Mouse (Mus musculus) MEL (cell line): Measurements from ENCODE around the gene Zfp804a. TPM values are rescaled to one million over a fixed set of nuclear protein-coding genes. Genes with fewer than 3 reads are reported as not detected.

ENCODE experiments used
- DNase-seq: peaks from one replicate; pipeline ENCODE4 v3.0.0; 2011; ENCODE audit warnings: low read depth, low spot score
- H3K27ac ChIP-seq: 2 replicates; pipeline ENCODE4 v1.5.1; 2012; ENCODE audit warnings: low read depth, mild to moderate bottlenecking, control low read depth, low read length, moderate library complexity; ENCODE audit not compliant: control insufficient read depth
- H3K27me3 ChIP-seq, 2 experiments: fragments of 150-350 bp in 1 of 2; sonication (generic) in 1 of 2; 2 replicates each; pipeline ENCODE4 v1.6.1; 2012; ENCODE audit warnings: low read length in 2 of 2, mild to moderate bottlenecking in 2 of 2, improper control_type of control experiment in 1 of 2, moderate library complexity in 1 of 2; ENCODE audit not compliant: insufficient read depth in 2 of 2, control insufficient read depth in 1 of 2
- H3K36me3 ChIP-seq, 2 experiments: 2 replicates each; pipeline ENCODE4 v1.6.1; 2012 to 2014; ENCODE audit warnings: low read length in 2 of 2, improper control_type of control experiment in 1 of 2, inconsistent platforms in 1 of 2, mild to moderate bottlenecking in 1 of 2; ENCODE audit not compliant: insufficient read depth in 2 of 2, control insufficient read depth in 1 of 2
- H3K4me1 ChIP-seq, 2 experiments: fragments of 150-350 bp in 1 of 2; sonication (generic) in 1 of 2; 2 replicates each; pipeline ENCODE4 v1.6.1; 2012; ENCODE audit warnings: low read length in 2 of 2, improper control_type of control experiment in 1 of 2, mild to moderate bottlenecking in 1 of 2; ENCODE audit not compliant: insufficient read depth in 2 of 2, control insufficient read depth in 1 of 2
- H3K4me3 ChIP-seq, 2 experiments: fragments of 150-350 bp in 1 of 2; sonication (generic) in 1 of 2; 2 replicates each; pipeline ENCODE4 v1.5.1; 2012; ENCODE audit warnings: low read depth in 2 of 2, low read length in 2 of 2, mild to moderate bottlenecking in 2 of 2, moderate library complexity in 2 of 2, control low read depth in 1 of 2, improper control_type of control experiment in 1 of 2; ENCODE audit not compliant: control insufficient read depth in 1 of 2, insufficient read depth in 1 of 2
- H3K79me2 ChIP-seq: 2 replicates; pipeline ENCODE4 v1.6.1; 2012; ENCODE audit warnings: mild to moderate bottlenecking, low read length, moderate library complexity; ENCODE audit not compliant: control insufficient read depth, poor library complexity, insufficient read depth
- H3K9ac ChIP-seq: 2 replicates; pipeline ENCODE4 v1.6.1; 2012; ENCODE audit warnings: low read depth, mild to moderate bottlenecking, control low read depth, low read length, moderate library complexity; ENCODE audit not compliant: control insufficient read depth, poor library complexity, severe bottlenecking
- H3K9me3 ChIP-seq: fragments of 150-350 bp; sonication (generic); replicated peaks from 2 replicates; pipeline ENCODE4 v1.6.1; 2012; ENCODE audit warnings: mild to moderate bottlenecking, low read length, improper control_type of control experiment, moderate library complexity; ENCODE audit not compliant: insufficient read depth
- E2F4 ChIP-seq: IDR thresholded peaks from 2 replicates; pipeline ENCODE4 v1.6.1; 2011; ENCODE audit warnings: low read depth, low read length, improper control_type of control experiment, borderline replicate concordance
- GATA1 ChIP-seq: IDR thresholded peaks from 2 replicates; pipeline ENCODE4 v1.6.1; 2011; ENCODE audit warnings: low read depth, low read length, improper control_type of control experiment
- JUND ChIP-seq: IDR thresholded peaks from 2 replicates; pipeline ENCODE4 v1.6.1; 2011; ENCODE audit warnings: low read depth, mild to moderate bottlenecking, improper control_type of control experiment, low read length
- KAT2A ChIP-seq: conservative IDR thresholded peaks from 2 replicates; pipeline ENCODE4 v1.6.1; 2012; ENCODE audit warnings: low read depth, low read length, improper control_type of control experiment, inconsistent platforms
- MAX ChIP-seq: IDR thresholded peaks from 2 replicates; pipeline ENCODE4 v1.6.1; 2011; ENCODE audit warnings: low read length, improper control_type of control experiment
- MAZ ChIP-seq: IDR thresholded peaks from 2 replicates; pipeline ENCODE4 v1.6.1; 2012; ENCODE audit warnings: low read depth, mild to moderate bottlenecking, inconsistent platforms, low read length, improper control_type of control experiment
- MXI1 ChIP-seq: IDR thresholded peaks from 2 replicates; pipeline ENCODE4 v1.6.1; 2011; ENCODE audit warnings: mild to moderate bottlenecking, low read depth, low read length, improper control_type of control experiment
- MYB ChIP-seq: IDR thresholded peaks from 2 replicates; pipeline ENCODE4 v1.6.1; 2011; ENCODE audit warnings: mild to moderate bottlenecking, low read depth, low read length, improper control_type of control experiment
- NELFE ChIP-seq: IDR thresholded peaks from 2 replicates; pipeline ENCODE4 v1.6.1; 2011; ENCODE audit warnings: low read depth, low read length, improper control_type of control experiment
- POLR2AphosphoS2 ChIP-seq: IDR thresholded peaks from 2 replicates; pipeline ENCODE4 v1.6.1; 2011; ENCODE audit warnings: low read length, improper control_type of control experiment
- SIN3A ChIP-seq: IDR thresholded peaks from 2 replicates; pipeline ENCODE4 v1.6.1; 2012; ENCODE audit warnings: low read length, improper control_type of control experiment, inconsistent platforms
- TAL1 ChIP-seq: IDR thresholded peaks from 2 replicates; pipeline ENCODE4 v1.6.1; 2012; ENCODE audit warnings: mild to moderate bottlenecking, inconsistent platforms, low read length, moderate library complexity, mixed read lengths
- TBP ChIP-seq: IDR thresholded peaks from 2 replicates; pipeline ENCODE4 v1.8.0; 2011; ENCODE audit warnings: low read depth, low read length, improper control_type of control experiment
- UBTF ChIP-seq: IDR thresholded peaks from 2 replicates; pipeline ENCODE4 v1.6.1; 2012; ENCODE audit warnings: low read depth, mild to moderate bottlenecking, inconsistent platforms, low read length, improper control_type of control experiment, moderate library complexity, borderline replicate concordance; ENCODE audit not compliant: insufficient read depth
- USF1 ChIP-seq: IDR thresholded peaks from 2 replicates; pipeline ENCODE4 v1.6.1; 2014; ENCODE audit warnings: low read depth, mild to moderate bottlenecking, inconsistent platforms, low read length, improper control_type of control experiment, moderate library complexity
- ZC3H11A ChIP-seq: IDR thresholded peaks from 2 replicates; pipeline ENCODE4 v1.6.1; 2012; ENCODE audit warnings: low read depth, mild to moderate bottlenecking, inconsistent platforms, low read length, improper control_type of control experiment
- ZKSCAN1 ChIP-seq: IDR thresholded peaks from 2 replicates; pipeline ENCODE4 v1.6.1; 2012; ENCODE audit warnings: low read depth, mild to moderate bottlenecking, inconsistent platforms, low read length, improper control_type of control experiment, moderate library complexity
- ZMIZ1 ChIP-seq: IDR thresholded peaks from 2 replicates; pipeline ENCODE4 v1.6.1; 2012; ENCODE audit warnings: low read depth, mild to moderate bottlenecking, inconsistent platforms, low read length, improper control_type of control experiment, moderate library complexity
- ZNF384 ChIP-seq: IDR thresholded peaks from 2 replicates; pipeline ENCODE4 v1.6.1; 2012; ENCODE audit warnings: low read depth, mild to moderate bottlenecking, inconsistent platforms, low read length, improper control_type of control experiment
- polyA plus RNA-seq, 2 experiments: library from polyadenylated mRNA; stranded (reverse) in 1 of 2; unstranded in 1 of 2; fragments of >175 nt in 1 of 2; fragments of >200 nt in 1 of 2; gene quantifications; 2 replicates each; pipeline versions ENCODE4 v1.2.1 to v1.2.4; 2012; ENCODE audit warnings: low replicate concordance in 2 of 2, low read depth in 1 of 2; ENCODE audit not compliant: insufficient read length in 2 of 2, insufficient read depth in 1 of 2, missing spikeins in 1 of 2
- total RNA-seq: library from RNA; depleted of rRNA; stranded (reverse); fragments of 300-350 nt; gene quantifications from 2 replicates; pipeline ENCODE4 v1.2.3, GENCODE M21; 2012

The Zfp804a gene
- total and polyA plus RNA-seq, 3 experiments = not detected

DNA sequence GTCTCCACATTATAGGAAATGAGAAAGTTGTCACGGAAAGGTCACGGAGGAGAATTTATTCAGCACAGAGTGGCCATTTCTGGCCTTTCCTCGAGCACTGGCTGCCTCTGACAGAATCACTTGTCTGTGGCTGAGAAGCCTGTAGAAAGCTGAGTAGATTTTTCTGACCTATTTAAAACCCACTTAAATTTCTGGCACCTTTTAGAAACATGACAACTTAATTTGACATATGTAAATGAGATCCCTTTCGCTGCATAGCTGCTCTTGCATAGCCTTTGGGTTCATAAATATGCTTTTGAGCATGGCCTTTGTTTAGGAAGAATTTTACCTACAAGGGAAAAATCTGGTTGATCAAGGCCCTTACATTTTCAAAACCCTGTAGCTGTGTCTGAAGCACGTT is 147.6 kb downstream of the Zfp804a start:
- no peaks in the 10 kb centered on the region for H3K27me3 ChIP-seq
- TF ChIP-seq NELFE (no peak), KAT2A (no peak)
- H3K9me3 ChIP-seq = no peaks in the 10 kb centered on the region
- H3K36me3 ChIP-seq = no peaks in the 10 kb centered on the region
- H3K4me3 ChIP-seq = no peak overlapping the region
- H3K9ac ChIP-seq = no peak overlapping the region
- no peak for DNase-seq
- H3K27ac ChIP-seq = no peak overlapping the region
- H3K4me1 ChIP-seq = no peaks in the 10 kb centered on the region
- H3K79me2 ChIP-seq = no peaks in the 10 kb centered on the region

DNA sequence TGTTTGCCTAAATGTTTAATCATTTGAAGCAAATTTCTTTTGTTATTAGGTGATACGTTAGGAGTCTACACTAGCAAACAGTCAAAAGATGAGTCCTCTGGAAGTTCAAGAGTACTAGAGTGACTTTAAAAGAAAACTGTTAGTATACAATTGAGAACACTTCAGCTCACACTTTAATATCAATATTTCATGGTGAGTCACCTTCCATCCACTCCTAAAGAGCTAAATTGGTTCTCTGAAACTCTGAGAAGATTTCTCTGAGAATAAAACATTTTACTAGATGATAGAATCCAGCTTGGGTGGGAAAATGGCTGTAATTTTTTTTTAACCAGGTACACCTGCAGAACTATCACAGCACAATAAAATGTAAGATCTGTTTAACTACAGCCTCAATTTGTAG is 157.6 kb downstream of the Zfp804a start:
- no peaks in the 10 kb centered on the region for H3K79me2 ChIP-seq
- DNase-seq = no peak
- no peak overlapping the region for H3K9ac ChIP-seq
- no peaks in the 10 kb centered on the region for H3K9me3 ChIP-seq
- no peak overlapping the region for H3K4me3 ChIP-seq
- H3K36me3 ChIP-seq = no peaks in the 10 kb centered on the region
- no peaks in the 10 kb centered on the region for H3K27me3 ChIP-seq
- H3K4me1 ChIP-seq = no peaks in the 10 kb centered on the region
- H3K27ac ChIP-seq = no peak overlapping the region
- TF ChIP-seq ZKSCAN1 (no peak), TBP (no peak), TAL1 (no peak), USF1 (no peak), ZMIZ1 (no peak), ZNF384 (no peak), KAT2A (no peak), MYB (no peak), MAX (no peak), MAZ (no peak), E2F4 (no peak), POLR2AphosphoS2 (no peak), SIN3A (no peak), GATA1 (no peak), UBTF (no peak), MXI1 (no peak), JUND (no peak), ZC3H11A (no peak)
